Mouse (Mus musculus): ENCODE data around the gene Ccdc93. TPM values are rescaled to one million over a fixed set of nuclear protein-coding genes. Genes with fewer than 3 reads are reported as not detected.
A peak's percentile ranks its signal among the peaks of the same experiment; 100 is the strongest.

Gene Ccdc93
- total RNA-seq, 1 experiment from 2014 or later: 22.7 TPM

GRCm38 (mm10) chr1:121448166-121448565, 17.3 kb downstream of the Ccdc93 start:
- no peak for DNase-seq

GRCm38 (mm10) chr1:121451009-121451408, 20.2 kb downstream of the Ccdc93 start:
- no peak for DNase-seq

- DNase-seq: no peak
These were observed 21.6 kb downstream of the Ccdc93 start for GRCm38 (mm10) chr1:121452498-121452897.

- no peak for DNase-seq
These were observed 22.2 kb downstream of the Ccdc93 start for GRCm38 (mm10) chr1:121453053-121453452.

GRCm38 (mm10) chr1:121454951-121455350, 24.1 kb downstream of the Ccdc93 start:
- no peak for DNase-seq

GRCm38 (mm10) chr1:121460077-121460476, 29.2 kb downstream of the Ccdc93 start:
- DNase-seq: no peak

- no peak for DNase-seq
These were observed 31.0 kb downstream of the Ccdc93 start for GRCm38 (mm10) chr1:121461895-121462294.

- DNase-seq: no peak
These were observed 31.8 kb downstream of the Ccdc93 start for GRCm38 (mm10) chr1:121462643-121463042.

- DNase-seq: no peak
These were observed 33.0 kb downstream of the Ccdc93 start for GRCm38 (mm10) chr1:121463806-121464205.

- peak; percentile 71 for DNase-seq
These were observed 35.4 kb downstream of the Ccdc93 start for GRCm38 (mm10) chr1:121466276-121466675.

- DNase-seq: no peak
These were observed 37.4 kb downstream of the Ccdc93 start for GRCm38 (mm10) chr1:121468271-121468670.

- DNase-seq: no peak
These were observed 40.7 kb downstream of the Ccdc93 start for GRCm38 (mm10) chr1:121471503-121471902.

GRCm38 (mm10) chr1:121477716-121478115, 46.9 kb downstream of the Ccdc93 start:
- DNase-seq: no peak

- DNase-seq: no peak
These were observed 47.6 kb downstream of the Ccdc93 start for GRCm38 (mm10) chr1:121478284-121478980.

- no peak for DNase-seq
These were observed 48.6 kb downstream of the Ccdc93 start for GRCm38 (mm10) chr1:121479403-121479802.

GRCm38 (mm10) chr1:121483091-121483490, 52.2 kb downstream of the Ccdc93 start:
- DNase-seq: peak; percentile 37

GRCm38 (mm10) chr1:121486803-121487202, 56.0 kb downstream of the Ccdc93 start:
- DNase-seq: no peak

GRCm38 (mm10) chr1:121490241-121490640, 59.4 kb downstream of the Ccdc93 start:
- peak; percentile 32 for DNase-seq

- DNase-seq: no peak
These were observed 66.2 kb downstream of the Ccdc93 start for GRCm38 (mm10) chr1:121497093-121497492.

- no peak for DNase-seq
These were observed 77.9 kb downstream of the Ccdc93 start for GRCm38 (mm10) chr1:121508729-121509128.

- DNase-seq: no peak
These were observed 79.7 kb downstream of the Ccdc93 start for GRCm38 (mm10) chr1:121510420-121511140.

- no peak for DNase-seq
These were observed 80.3 kb downstream of the Ccdc93 start for GRCm38 (mm10) chr1:121511186-121511585.

- no peak for DNase-seq
These were observed 81.1 kb downstream of the Ccdc93 start for GRCm38 (mm10) chr1:121511966-121512365.

GRCm38 (mm10) chr1:121518609-121519008, 87.8 kb downstream of the Ccdc93 start:
- DNase-seq: no peak
